In the genomic region with DNA sequence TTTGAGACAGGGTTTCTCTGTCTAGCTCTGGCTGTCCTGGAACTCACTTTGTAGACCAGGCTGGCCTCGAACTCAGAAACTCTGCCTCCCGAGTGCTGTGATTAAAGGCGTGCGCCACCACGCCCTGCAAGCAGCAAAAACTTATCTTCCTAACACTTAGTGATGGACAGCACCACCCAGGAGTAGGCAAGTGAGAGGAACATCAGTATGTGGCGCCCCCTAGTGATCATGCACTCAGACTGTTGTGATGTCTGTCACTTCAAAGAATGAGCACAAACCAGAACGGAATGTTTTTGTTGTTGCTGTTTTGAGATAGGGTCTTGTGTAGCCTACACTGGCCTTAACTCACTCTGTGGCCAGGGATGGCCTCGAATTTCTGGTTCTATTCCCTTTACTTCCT, we compare ENCODE assay signal across 9 mouse cellular contexts. TPM values are rescaled to one million over a fixed set of nuclear protein-coding genes. Genes with fewer than 3 reads are reported as not detected.
DNase-seq lines count a peak whose midpoint lies in the region; ATAC-seq and TF ChIP-seq lines count a peak whose summit lies in the region.
"Had no signal": no experiment of that assay in that cellular context is flagged by ENCODE, and none has a peak within 500 bp of the region (broad histone marks: within the 10 kb centered on the region; RNA-seq: fewer than 3 reads in every experiment).

No protein-coding gene starts in this region.

- H3K27me3 ChIP-seq in Patski = no peaks in the 10 kb centered on the region
- no peaks in the 10 kb centered on the region for H3K27me3 ChIP-seq in limb, embryonic 11.5 days (ENCODE audit: control insufficient read depth, insufficient read depth, low read length)
- H3K27me3 ChIP-seq in neural tube, embryonic 11.5 days (ENCODE audit: control insufficient read depth, insufficient read depth, low read length) = no peaks in the 10 kb centered on the region
- H3K27me3 ChIP-seq: heart, embryonic 13.5 days had no signal

- CTCF ChIA-PET in Patski (lab: Charles Lee) = no interaction called here

- no peaks in the 10 kb centered on the region for H3K9me3 ChIP-seq in limb, embryonic 11.5 days (ENCODE audit: control insufficient read depth, low read length)
- no peaks in the 10 kb centered on the region for H3K9me3 ChIP-seq in neural tube, embryonic 11.5 days (ENCODE audit: control insufficient read depth, low read length)
- H3K9me3 ChIP-seq: heart, embryonic 13.5 days had no signal

- H3K36me3 ChIP-seq in limb, embryonic 11.5 days (ENCODE audit: control insufficient read depth, insufficient read depth, low read length) = no peaks in the 10 kb centered on the region
- H3K36me3 ChIP-seq in neural tube, embryonic 11.5 days (ENCODE audit: control insufficient read depth, insufficient read depth, low read length) = no peaks in the 10 kb centered on the region
- H3K36me3 ChIP-seq: heart, embryonic 13.5 days had no signal

- no peaks in the 10 kb centered on the region for H3K4me1 ChIP-seq in cortical plate, adult 2 months (ENCODE audit: control insufficient read depth, insufficient read depth, low read length)
- H3K4me1 ChIP-seq in limb, embryonic 11.5 days (ENCODE audit: control insufficient read depth, insufficient read depth, low read length) = peaks cover 3% of the 10 kb centered on the region; the same call in 1 of the 2 replicates
- H3K4me1 ChIP-seq in neural tube, embryonic 11.5 days (ENCODE audit: control insufficient read depth, insufficient read depth, low read length) = no peaks in the 10 kb centered on the region
- H3K4me1 ChIP-seq: heart, embryonic 13.5 days had no signal

- in situ Hi-C loops in Patski (cut with MboI; ENCODE audit: low pct_unique_long_range_greater_than_20kb) = loop anchor here (5.0 kb wide), 1 partner anchor 579 kb away; no protein-coding TSS in a partner anchor

- H3K4me3 ChIP-seq in cortical plate, adult 2 months (ENCODE audit: insufficient read depth, low read length) = no peak overlapping the region
- H3K4me3 ChIP-seq in limb, embryonic 11.5 days (ENCODE audit: low read depth, low read length) = no peak overlapping the region
- no peak overlapping the region for H3K4me3 ChIP-seq in neural tube, embryonic 11.5 days (ENCODE audit: low read depth, low read length)
- H3K4me3 ChIP-seq: heart, embryonic 13.5 days had no signal

- WGBS in limb, embryonic 11.5 days = 40% methylated on average over 8 of the region's 8 CpGs
- 39% methylated on average over 8 of the region's 8 CpGs for WGBS in neural tube, embryonic 11.5 days

- H3K9ac ChIP-seq in limb, embryonic 11.5 days (ENCODE audit: low read length) = no peak overlapping the region
- no peak overlapping the region for H3K9ac ChIP-seq in neural tube, embryonic 11.5 days (ENCODE audit: low read length)
- H3K9ac ChIP-seq: heart, embryonic 13.5 days had no signal

- peak; percentile 48 to 71 for DNase-seq in left cerebral cortex, adult 18-20 months (ENCODE audit: low spot score in 2 of 2)
- no peak for DNase-seq in left cerebral cortex, adult 8-10 months (ENCODE audit: low spot score in 2 of 2)
- no peak for DNase-seq in Patski (ENCODE audit: low read depth, low spot score)
- DNase-seq in induced T-regulatory cell, adult 2 months (ENCODE audit: low read depth) = peak; percentile 77
- peak; percentile 74 for DNase-seq in limb, embryonic 11.5 days (ENCODE audit: low spot score)
- DNase-seq in neural tube, embryonic 11.5 days (ENCODE audit: low spot score) = peak; percentile 40
- DNase-seq in urinary bladder, postnatal 14 days (ENCODE audit: low spot score) = peak; percentile 68

- POLR2A ChIA-PET in Patski (lab: Charles Lee) = no interaction called here

- ATAC-seq in Patski = no peak
- ATAC-seq in limb, embryonic 11.5 days (ENCODE audit: insufficient number of reproducible peaks, low FRiP score, low TSS enrichment, low read depth) = no peak
- no peak for ATAC-seq in neural tube, embryonic 11.5 days (ENCODE audit: insufficient read depth, low FRiP score, low TSS enrichment)

- H3K27ac ChIP-seq in cortical plate, adult 2 months (ENCODE audit: insufficient read depth, low read length) = no peak overlapping the region
- no peak overlapping the region for H3K27ac ChIP-seq in limb, embryonic 11.5 days (replicated peaks; ENCODE audit: low read depth, low read length)
- no peak overlapping the region for H3K27ac ChIP-seq in neural tube, embryonic 11.5 days (ENCODE audit: low read depth, low read length)
- H3K27ac ChIP-seq: heart, embryonic 13.5 days had no signal

- no peak overlapping the region for H3K4me2 ChIP-seq in limb, embryonic 11.5 days (ENCODE audit: low read depth, severe bottlenecking)
- no peak overlapping the region for H3K4me2 ChIP-seq in neural tube, embryonic 11.5 days (ENCODE audit: low read depth)
- H3K4me2 ChIP-seq: heart, embryonic 13.5 days had no signal

- TF ChIP-seq POLR2A in cortical plate, adult 2 months (IDR thresholded peaks at IDR 0.05; ENCODE audit: extremely low read depth, insufficient read depth, low read length) = no peak

- peak; percentile 84 for TF ChIP-seq CTCF in Patski (IDR thresholded peaks at IDR 0.05)
- peak; percentile 68 for TF ChIP-seq CTCF in cortical plate, adult 2 months (IDR thresholded peaks at IDR 0.05; ENCODE audit: extremely low read depth, insufficient read depth, low read length)

RNA-seq across cellular contexts. Expression of gene Eif3b, which starts 7.8 kb away (rescaled TPM):
- total RNA-seq in left cerebral cortex, adult 18-20 months (2021) = 10 to 100 TPM; 87.1 to 93.6 TPM
- 10 to 100 TPM; 81.0 to 93.2 (median 86.4) TPM for total RNA-seq in left cerebral cortex, adult 8-10 months (2022)
- 258 TPM for polyA plus RNA-seq in Patski (2021)
- 69.9 and 70.9 TPM in 2 replicates for polyA plus RNA-seq in cortical plate, adult 2 months (2012; rRNA removed)
- 210 and 212 TPM in 2 replicates for polyA plus RNA-seq in limb, embryonic 11.5 days (2014; fragmentation: Nextera tagmentation; extraction: Ambion mirVana)
- polyA plus RNA-seq in neural tube, embryonic 11.5 days (2014; fragmentation: Nextera tagmentation; extraction: Ambion mirVana) = 195 and 198 TPM in 2 replicates

RNA-seq across cellular contexts. Expression of gene Snx8, which starts 22.3 kb away (rescaled TPM):
- 10 to 100 TPM; 14.4 to 15.6 TPM for total RNA-seq in left cerebral cortex, adult 18-20 months (2021)
- 10 to 100 TPM; 12.5 to 14.7 (median 13.0) TPM for total RNA-seq in left cerebral cortex, adult 8-10 months (2022)
- 26.3 TPM for polyA plus RNA-seq in Patski (2021)
- polyA plus RNA-seq in cortical plate, adult 2 months (2012; rRNA removed) = 8.5 and 8.7 TPM in 2 replicates
- polyA plus RNA-seq in limb, embryonic 11.5 days (2014; fragmentation: Nextera tagmentation; extraction: Ambion mirVana) = 9.7 and 10.1 TPM in 2 replicates
- polyA plus RNA-seq in neural tube, embryonic 11.5 days (2014; fragmentation: Nextera tagmentation; extraction: Ambion mirVana) = 8.4 and 10.0 TPM in 2 replicates

RNA-seq across cellular contexts. Expression of gene Gm4869, which starts 34.1 kb away (rescaled TPM):
- not detected for total RNA-seq in left cerebral cortex, adult 18-20 months (2021)
- total RNA-seq in left cerebral cortex, adult 8-10 months (2022) = not detected
- polyA plus RNA-seq in Patski (2021) = not detected
- 0.04 TPM in 2 replicates for polyA plus RNA-seq in cortical plate, adult 2 months (2012; rRNA removed)
- not detected in 2 replicates for polyA plus RNA-seq in limb, embryonic 11.5 days (2014; fragmentation: Nextera tagmentation; extraction: Ambion mirVana)
- not detected in 2 replicates for polyA plus RNA-seq in neural tube, embryonic 11.5 days (2014; fragmentation: Nextera tagmentation; extraction: Ambion mirVana)

Comparison
In these comparisons a context has a peak if more than half of its experiments do, and no peak if none do; other contexts are left out.
1. DNase-seq: peak in left cerebral cortex, adult 18-20 months (2 of 2), induced T-regulatory cell, adult 2 months (single experiment), limb, embryonic 11.5 days (single experiment), neural tube, embryonic 11.5 days (single experiment) and urinary bladder, postnatal 14 days (single experiment); none in left cerebral cortex, adult 8-10 months (0 of 2) and Patski (single experiment).